Mouse (Mus musculus) cerebellum, adult (tissue): ENCODE data around the gene Ube2j1.

ENCODE experiments used
- ATAC-seq: cut with Nextera tagmentation; 2 replicates; pipeline ENCODE4 v1.9.2; 2017; ENCODE audit warnings: mild to moderate bottlenecking, moderate library complexity, mixed read lengths; ENCODE audit not compliant: insufficient number of reproducible peaks, low FRiP score, low TSS enrichment

Gene Ube2j1

DNA sequence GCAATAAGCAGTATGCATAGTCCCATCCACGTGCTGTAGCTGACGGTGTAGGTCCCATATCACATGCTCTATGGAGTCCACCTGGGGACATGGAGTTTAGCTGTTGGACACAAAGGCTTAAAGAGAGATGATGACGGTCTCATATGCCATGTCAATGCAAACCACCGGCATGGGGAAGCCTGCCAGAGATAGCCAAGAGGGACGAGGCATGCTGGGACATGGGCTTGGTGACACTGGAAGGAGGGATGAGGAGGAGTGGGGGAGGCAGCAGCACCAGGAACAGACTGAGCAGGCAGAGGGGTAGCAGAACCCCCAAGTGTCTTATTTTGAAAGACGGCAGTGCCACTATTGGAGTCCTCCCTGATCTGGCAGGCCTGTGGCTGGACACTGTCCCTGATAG lies 36.6 kb downstream of the Ube2j1 start:
- no peak for ATAC-seq

DNA sequence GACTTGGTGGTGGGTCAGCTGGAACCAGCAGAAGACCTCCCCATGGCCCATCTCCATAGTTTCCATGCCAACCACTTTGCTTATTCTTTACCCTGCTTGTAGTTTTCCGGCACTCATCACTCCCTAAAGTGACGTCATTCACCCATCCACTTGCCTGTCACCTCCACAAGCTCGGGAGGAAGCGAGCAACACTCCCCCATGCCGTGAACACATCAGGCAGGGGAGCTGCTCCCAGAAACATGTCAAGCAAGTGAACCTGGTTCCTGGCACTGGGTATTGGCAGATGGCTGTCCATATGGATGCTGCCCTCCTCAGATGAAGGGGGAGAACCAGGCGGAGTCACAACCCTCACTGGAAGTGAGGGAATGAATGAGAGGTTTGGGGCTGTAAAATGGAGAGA lies 37.7 kb downstream of the Ube2j1 start:
- ATAC-seq, result peak; percentile 94

DNA sequence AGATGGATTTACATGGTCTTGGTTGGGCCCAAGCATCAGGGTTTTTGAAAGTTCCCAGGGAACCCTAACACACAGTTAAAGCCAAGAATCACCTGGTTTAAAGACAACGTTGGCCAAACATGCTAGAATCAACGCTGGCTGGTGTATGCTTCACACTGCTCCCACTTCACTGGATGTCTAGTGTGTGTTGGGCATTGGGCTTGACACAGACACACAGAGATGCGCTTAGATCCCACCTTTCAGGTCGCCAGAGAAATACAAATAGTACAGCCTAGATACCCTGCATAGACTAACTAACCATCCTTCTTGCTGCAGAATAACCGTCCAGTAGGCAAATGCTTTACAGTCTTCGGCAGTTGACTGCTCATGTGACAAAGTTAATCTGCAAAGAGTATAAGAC lies 39.1 kb downstream of the Ube2j1 start:
- ATAC-seq, result no peak

- no peak for ATAC-seq
Observed at GRCm38 (mm10) chr4:33071337-33071736, 40.1 kb downstream of the Ube2j1 start.

DNA sequence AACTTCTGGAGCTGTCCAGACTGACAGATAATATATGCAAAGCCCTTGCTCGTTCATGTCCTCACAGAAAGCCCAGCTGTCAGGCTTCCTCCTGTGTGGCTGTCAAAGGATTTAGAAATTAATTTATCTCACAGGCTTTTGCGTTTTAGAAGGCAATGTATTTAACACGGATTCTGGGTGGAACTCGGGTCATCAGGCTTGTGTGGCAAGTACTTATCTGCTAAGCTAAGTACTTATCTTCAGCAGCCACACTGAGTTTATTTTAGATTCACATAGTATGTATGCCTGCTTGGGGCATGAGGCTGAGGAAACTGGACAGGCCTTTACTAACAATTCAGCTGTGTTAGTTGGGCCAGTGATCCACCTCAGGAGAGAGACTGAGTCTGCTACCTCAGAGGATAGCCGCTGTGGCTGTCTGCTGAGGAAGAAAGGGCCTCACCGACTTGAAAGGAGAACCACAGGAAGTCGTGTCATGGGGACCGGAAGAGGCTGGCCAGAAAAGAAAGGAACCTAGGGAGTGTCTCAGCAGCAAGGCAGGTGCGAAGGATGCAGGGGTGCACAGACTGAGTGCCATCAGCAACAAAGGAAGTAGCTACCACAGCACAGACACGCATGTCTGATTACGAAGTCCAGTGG lies 41.4 kb downstream of the Ube2j1 start:
- ATAC-seq, result no peak

- ATAC-seq, result no peak
Observed at GRCm38 (mm10) chr4:33074406-33074805, 43.2 kb downstream of the Ube2j1 start.

DNA sequence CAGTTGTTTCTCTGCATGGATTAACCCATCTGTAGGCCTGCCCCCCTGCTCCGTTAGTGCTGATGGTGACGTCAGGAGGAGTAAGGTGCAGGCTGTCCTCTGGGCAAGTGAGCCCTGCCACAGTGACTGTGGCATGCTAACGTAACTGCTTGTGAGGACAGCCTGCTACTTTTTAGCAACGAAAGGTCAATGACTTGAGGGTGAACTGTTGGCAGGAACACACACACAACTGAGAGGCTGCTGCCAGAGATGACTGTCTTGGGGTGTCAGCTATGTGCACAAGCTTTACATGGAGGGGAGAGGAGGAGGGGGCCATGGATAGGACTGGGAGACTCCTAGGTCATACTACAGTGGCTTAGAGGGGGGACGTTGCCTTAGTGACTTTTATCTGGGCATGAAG lies 43.6 kb downstream of the Ube2j1 start:
- no peak for ATAC-seq

GRCm38 (mm10) chr4:33075776-33076524 lies 44.7 kb downstream of the Ube2j1 start:
- no peak for ATAC-seq

DNA sequence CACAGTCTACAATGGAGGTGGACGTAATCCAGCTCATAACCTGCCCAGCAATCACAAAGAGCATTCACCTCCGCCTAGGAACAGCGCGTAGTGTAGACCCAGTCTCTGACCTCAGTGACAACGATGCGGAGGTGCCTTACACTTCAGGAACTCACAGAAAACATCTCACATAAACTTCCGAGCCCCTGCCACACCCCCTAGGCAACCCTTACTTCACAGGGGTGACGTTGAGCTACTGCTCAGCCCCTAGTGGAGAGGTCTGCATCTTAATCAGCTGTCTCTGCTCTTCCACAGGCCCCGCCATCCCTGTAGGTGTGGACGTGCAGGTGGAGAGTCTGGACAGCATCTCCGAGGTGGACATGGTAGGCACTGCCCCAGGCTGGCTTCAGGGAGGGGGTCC lies 45.9 kb downstream of the Ube2j1 start:
- no peak for ATAC-seq

DNA sequence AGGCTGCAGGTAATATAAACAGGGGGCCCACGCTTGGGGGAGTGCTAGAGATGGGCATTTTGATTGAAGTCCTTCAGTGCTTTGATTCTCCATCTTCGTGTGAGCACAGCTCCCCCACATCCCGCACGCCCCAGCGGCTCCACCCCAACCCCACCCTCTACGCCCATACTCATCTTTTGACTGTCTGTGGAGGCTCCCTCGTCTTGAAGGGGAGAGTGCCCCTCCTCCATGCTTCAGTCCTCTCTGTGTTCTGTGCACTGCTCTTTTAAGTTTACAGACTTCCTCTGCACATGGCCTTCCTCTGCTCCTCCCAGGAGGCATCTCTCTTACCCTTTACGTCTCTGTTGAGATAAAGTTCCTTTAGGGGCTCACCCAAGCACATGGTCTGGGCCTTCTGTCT lies 46.5 kb downstream of the Ube2j1 start:
- no peak for ATAC-seq

- no peak for ATAC-seq
Observed at GRCm38 (mm10) chr4:33078492-33078891, 47.3 kb downstream of the Ube2j1 start.

DNA sequence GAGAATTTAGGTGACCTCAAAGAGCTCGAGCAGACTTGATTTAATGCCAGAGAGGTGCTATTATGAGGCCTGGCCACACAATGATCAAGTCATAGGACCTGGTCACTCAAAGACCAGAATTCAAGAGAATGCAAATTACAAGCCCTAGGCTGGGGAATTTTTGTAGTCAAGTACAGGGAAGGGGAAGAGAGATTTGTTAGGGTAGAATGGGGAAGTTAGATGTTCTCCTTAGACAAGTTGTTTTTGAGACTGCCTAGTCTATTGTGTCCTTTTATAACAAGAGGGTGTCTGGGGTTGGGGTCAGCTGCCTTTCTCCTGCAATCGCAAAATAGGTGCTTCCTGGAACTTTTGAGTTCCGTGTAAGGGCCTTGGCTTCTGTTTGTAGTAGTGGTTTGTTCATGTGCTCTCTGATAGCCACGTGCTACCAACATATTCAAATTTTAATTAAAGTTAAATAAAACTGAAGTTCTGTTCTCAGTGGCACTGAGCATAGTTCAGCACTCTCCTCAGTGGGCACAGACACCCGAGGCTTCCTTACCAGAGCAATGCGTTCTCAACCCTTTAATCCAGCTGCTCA lies 68.0 kb downstream of the Ube2j1 start:
- no peak for ATAC-seq
